Mouse (Mus musculus): ENCODE data around the gene Uvrag.
A peak's percentile ranks its signal among the peaks of the same experiment; 100 is the strongest.
"Not testable (repeated sequence)": the region's sequence is repeated elsewhere in the genome, so short reads cannot be mapped to it uniquely, and the experiment has no call there.

Gene Uvrag

DNA sequence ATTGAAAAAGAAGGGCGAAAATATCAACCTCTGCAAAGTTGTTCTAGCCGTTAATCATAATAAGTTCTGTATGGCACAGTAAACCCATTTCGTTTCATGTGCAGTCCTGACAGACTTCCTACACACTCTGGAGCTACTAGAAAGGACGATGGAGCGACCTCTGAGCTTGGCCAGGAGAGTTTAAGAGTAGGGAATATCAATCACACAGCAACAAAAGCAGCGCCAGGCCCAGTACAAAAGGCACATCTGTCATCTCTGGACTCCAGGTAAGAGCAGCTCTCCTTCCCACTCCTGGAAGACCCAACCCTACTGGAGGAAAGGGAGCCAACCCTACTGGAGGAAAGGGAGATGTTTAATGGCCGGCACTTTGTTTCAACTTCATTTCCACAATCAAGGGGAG lies 43.2 kb downstream of the Uvrag start:
- no peak for DNase-seq (ENCODE audit: low read depth, low spot score)

DNA sequence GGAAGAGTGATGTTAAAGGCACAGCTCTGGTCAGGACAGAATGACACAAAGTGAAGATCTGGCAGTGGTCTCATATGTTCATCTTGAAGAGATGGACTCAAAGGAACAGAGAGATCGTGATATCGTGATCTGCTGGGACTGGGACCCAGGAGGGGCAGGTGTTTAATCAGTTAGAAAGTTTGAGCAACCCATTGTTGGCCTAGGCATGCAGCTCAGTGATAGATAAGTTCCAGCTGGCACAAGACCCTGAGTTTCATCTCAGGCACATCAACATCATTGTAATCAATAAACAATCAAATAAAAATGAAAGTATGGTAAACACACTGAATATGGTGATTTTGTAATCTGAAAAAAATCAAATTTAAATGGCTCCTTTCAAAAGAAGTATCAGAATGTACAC lies 43.8 kb downstream of the Uvrag start:
- DNase-seq (ENCODE audit: low read depth, low spot score): no peak

DNA sequence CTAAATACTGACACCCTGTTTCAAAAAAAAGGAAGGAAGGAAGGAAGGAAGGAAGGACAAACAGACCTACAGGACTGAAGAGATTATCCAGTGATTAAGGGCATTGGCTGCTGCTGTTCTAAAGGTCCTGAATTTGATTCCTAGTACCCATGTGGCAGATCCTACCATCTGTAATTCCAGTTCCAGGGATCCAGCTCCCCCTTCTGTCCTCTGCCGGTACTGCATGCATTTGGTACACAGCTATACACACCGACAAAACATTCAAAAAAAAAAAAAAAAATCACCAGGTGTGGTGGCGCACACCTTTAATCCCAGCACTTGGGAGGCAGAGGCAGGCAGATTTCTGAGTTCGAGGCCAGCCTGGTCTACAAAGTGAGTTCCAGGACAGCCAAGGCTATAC lies 45.8 kb downstream of the Uvrag start:
- DNase-seq (ENCODE audit: low read depth, low spot score): peak; percentile 51

DNA sequence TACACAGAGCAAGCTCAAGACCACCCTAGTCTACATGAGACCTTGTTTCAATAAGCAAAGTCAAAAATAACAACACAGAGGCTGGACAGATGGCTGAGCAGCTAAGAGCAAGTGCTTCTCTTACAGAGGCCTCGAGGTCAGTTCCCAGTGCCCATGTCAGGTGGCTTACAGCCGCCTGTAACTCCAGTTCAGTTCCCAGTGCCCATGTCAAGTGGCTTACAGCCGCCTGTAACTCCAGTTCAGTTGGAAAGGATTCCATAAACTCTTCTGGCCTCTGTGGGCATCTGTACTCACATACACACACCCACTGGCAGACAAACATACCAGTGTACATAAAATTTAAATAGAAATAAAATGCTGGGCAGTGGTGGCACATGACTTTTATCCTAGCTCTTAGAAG lies 46.6 kb downstream of the Uvrag start:
- DNase-seq (ENCODE audit: low read depth, low spot score): no peak

- no peak for DNase-seq (ENCODE audit: low read depth, low spot score)
Measured at GRCm38 (mm10) chr7:99091915-99092645, 48.9 kb downstream of the Uvrag start.

DNA sequence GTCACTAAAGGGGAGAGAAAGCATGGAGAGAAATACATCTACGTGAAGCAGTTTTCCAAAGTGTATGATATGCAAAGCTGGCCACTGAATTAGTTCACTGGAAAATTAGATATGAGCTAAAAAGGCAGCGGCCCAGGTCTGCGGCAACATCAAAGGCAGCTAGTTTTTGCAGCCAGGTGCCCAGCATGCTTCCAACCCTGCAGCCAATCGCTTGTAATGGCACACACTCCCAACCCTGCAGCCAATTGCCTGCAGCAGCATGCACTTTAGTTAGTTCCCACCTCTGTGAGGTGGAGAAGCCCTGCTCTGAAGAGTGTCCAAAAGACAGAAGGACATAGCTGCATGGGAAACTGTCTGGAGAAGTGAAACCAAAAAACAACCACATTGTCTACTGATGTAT lies 51.2 kb downstream of the Uvrag start:
- no peak for DNase-seq (ENCODE audit: low read depth, low spot score)

DNA sequence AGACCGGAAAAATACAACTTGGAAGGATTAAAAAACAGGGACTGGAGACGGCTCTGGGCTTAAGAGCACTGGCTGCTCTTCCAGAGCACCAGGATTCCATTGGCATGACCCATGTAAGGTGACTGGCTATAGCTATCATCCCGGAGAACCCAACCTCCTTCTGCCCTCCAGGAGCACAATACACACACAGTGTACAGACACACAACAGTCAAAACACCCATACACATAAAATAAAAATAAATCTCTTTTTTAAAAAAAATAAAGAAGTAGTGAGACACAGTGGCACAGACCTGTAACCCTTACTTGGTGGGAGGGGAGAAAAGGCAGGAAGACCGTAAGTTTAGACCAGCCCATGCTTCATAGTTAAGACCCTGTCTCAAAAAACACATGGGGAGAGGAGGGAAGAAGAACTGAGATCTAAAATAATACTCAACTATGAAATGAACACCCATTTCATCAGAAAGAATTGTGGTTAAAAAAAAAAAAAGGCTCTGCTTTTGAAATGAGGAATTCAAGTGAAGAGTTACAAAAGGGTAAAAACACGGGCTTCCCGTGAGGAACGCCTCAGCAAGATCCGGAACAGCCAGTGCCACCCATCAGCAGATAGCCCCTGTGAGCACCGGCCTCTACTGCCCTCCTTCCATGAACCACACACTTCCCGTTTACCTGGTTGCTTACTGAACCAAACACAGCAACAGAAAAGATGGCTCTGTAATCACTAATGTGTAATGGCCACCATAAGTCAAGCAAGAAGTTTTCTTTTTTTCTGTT lies 52.2 kb downstream of the Uvrag start:
- peak; percentile 24 for DNase-seq (ENCODE audit: low read depth, low spot score)

- DNase-seq (ENCODE audit: low read depth, low spot score): no peak
Measured at GRCm38 (mm10) chr7:99087581-99087980, 53.4 kb downstream of the Uvrag start.

- DNase-seq (ENCODE audit: low read depth, low spot score): peak; percentile 4
Measured at GRCm38 (mm10) chr7:99086646-99087443, 54.1 kb downstream of the Uvrag start.

GRCm38 (mm10) chr7:99085249-99085648 lies 55.7 kb downstream of the Uvrag start:
- DNase-seq (ENCODE audit: low read depth, low spot score): peak; percentile 91

GRCm38 (mm10) chr7:99079522-99079921 lies 61.4 kb downstream of the Uvrag start:
- peak; percentile 71 for DNase-seq (ENCODE audit: low read depth, low spot score)

DNA sequence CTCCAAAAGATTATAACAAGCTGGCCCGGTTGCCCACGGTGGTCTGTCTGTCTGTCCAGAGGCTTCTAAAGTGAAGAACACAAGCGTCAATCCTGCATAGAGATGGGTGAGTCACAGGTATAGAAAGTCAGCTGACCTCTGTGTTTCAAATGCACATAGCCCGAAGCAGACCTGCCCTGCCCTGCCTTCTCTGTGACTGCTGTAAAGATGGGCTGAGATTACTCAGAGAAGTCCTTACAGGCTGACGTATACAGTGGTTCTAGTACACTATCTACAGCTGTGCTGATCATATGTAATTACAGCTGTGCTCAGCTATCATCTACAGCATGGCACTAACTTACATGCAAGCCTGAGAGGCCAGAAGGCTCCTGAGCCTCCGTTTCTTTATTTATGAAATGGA lies 62.1 kb downstream of the Uvrag start:
- DNase-seq (ENCODE audit: low read depth, low spot score): no peak

DNA sequence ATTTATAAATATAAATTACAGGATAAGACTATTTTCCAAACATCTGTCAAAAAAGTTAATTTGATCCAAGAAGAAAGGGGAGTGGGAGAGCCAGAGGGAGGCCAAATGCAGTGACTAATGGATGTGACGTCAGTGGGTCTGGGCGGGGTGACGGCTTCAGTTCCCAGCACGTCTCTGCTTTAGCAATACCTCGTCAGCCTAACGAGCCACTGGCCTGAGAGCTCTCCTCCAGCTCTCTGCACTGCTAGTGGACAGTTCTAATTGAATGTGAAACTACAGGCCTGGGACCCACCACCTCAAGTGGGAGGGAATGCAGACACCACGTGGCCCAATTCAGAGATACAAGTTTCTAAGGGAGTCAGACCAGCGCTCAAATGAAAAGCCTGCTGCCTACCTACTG lies 63.7 kb downstream of the Uvrag start:
- no peak for DNase-seq (ENCODE audit: low read depth, low spot score)

- no peak for DNase-seq (ENCODE audit: low read depth, low spot score)
Measured at GRCm38 (mm10) chr7:99075101-99075500, 65.8 kb downstream of the Uvrag start.

GRCm38 (mm10) chr7:99073734-99074372 lies 67.1 kb downstream of the Uvrag start:
- peak; percentile 69 for DNase-seq (ENCODE audit: low read depth, low spot score)

DNA sequence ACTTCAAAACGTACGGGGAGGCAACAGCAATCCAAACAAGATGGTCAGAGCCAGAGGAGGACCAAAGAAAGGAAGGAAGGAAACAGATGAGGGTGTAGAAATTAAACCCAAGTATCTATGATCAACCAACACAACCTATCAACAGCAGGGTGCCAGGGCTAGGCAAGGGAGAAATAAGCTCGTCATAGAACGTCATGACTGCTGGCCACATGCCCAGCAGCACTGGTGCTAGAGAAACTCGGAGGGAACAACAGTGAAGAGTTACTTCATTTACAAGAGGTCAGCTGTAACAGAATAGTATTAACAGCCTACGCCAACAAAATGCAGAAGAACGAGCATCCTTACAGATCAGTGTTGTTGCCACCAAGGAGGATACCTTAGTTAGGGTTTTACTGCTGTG lies 73.2 kb downstream of the Uvrag start:
- no peak for DNase-seq (ENCODE audit: low read depth, low spot score)

- DNase-seq (ENCODE audit: low read depth, low spot score): peak; percentile 31
Measured at GRCm38 (mm10) chr7:99065920-99066319, 75.0 kb downstream of the Uvrag start.

GRCm38 (mm10) chr7:99065391-99065831 lies 75.5 kb downstream of the Uvrag start:
- DNase-seq (ENCODE audit: low read depth, low spot score): no peak

GRCm38 (mm10) chr7:99064795-99065194 lies 76.1 kb downstream of the Uvrag start:
- no peak for DNase-seq (ENCODE audit: low read depth, low spot score)

DNA sequence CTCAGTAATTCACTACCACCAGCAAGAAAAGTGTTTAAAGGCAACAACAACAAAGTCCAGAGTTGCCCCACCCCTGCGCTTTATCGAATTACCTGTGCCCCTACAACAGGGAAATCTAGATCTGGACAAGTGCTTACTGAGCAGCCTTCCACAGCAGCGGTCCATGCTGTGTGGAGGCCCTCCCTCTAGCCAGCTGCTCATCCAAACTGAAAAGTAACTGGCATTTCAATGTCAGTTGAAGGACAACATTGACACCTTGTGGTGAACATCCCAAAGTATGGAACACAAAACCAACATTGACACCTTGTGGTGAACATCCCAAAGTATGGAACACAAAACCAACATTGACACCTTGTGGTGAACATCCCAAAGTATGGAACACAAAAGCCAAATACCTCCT lies 78.7 kb downstream of the Uvrag start:
- not testable (repeated sequence) for DNase-seq (ENCODE audit: low read depth, low spot score)

GRCm38 (mm10) chr7:99061056-99061680 lies 79.8 kb downstream of the Uvrag start:
- peak; percentile 26 for DNase-seq (ENCODE audit: low read depth, low spot score)
